Mouse (Mus musculus) liver, embryonic 12.5 days (tissue): ENCODE results near the gene Fthl17b. TPM values are rescaled to one million over a fixed set of nuclear protein-coding genes. Genes with fewer than 3 reads are reported as not detected.
"Not testable (repeated sequence)": the region's sequence is repeated elsewhere in the genome, so short reads cannot be mapped to it uniquely, and the experiment has no call there.

Source experiments
- ATAC-seq: fragments of 200-750 bp; cut with Nextera tagmentation; 2 replicates; pipeline ENCODE4 v1.8.0; 2017; ENCODE audit warnings: moderate number of reproducible peaks, mild to moderate bottlenecking, moderate library complexity
- H3K27ac ChIP-seq: fragments of 300-500 bp; sonication (generic); 2 replicates; pipeline ENCODE4 v1.5.1; 2016; ENCODE audit warnings: mild to moderate bottlenecking
- H3K27me3 ChIP-seq: fragments of 300-500 bp; sonication (generic); replicated peaks from 2 replicates; pipeline ENCODE4 v1.6.1; 2016; ENCODE audit warnings: mild to moderate bottlenecking, moderate library complexity
- H3K36me3 ChIP-seq: fragments of 300-500 bp; sonication (generic); 2 replicates; pipeline ENCODE4 v1.6.1; 2016; ENCODE audit warnings: mild to moderate bottlenecking, moderate library complexity
- H3K4me1 ChIP-seq: fragments of 300-500 bp; sonication (generic); 2 replicates; pipeline ENCODE4 v1.6.1; 2016
- H3K4me2 ChIP-seq: fragments of 300-500 bp; sonication (generic); 2 replicates; pipeline ENCODE4 v1.6.1; 2016; ENCODE audit warnings: mild to moderate bottlenecking, moderate library complexity
- H3K4me3 ChIP-seq: fragments of 300-500 bp; sonication (generic); 2 replicates; pipeline ENCODE4 v1.5.1; 2016; ENCODE audit warnings: mild to moderate bottlenecking, moderate library complexity
- H3K9ac ChIP-seq: fragments of 300-500 bp; sonication (generic); 2 replicates; pipeline ENCODE4 v1.6.1; 2016; ENCODE audit warnings: mild to moderate bottlenecking, moderate library complexity
- H3K9me3 ChIP-seq: fragments of 300-500 bp; sonication (generic); replicated peaks from 2 replicates; pipeline ENCODE4 v1.6.1; 2016; ENCODE audit warnings: mild to moderate bottlenecking, moderate library complexity
- WGBS: fragments of 180-500 bp; shearing (Covaris S2); methylation state at CpG from one replicate; pipeline ENCODE4 v1.1.7; 2016; ENCODE audit not compliant: insufficient replicate concordance; 5-methylcytosine and 5-hydroxymethylcytosine counted together
- polyA plus RNA-seq: library from polyadenylated mRNA; unstranded; fragments of >200 nt; fragmentation: Nextera tagmentation; extraction: Ambion mirVana; gene quantifications from 2 replicates; pipeline ENCODE4 v1.2.1, GENCODE M21; 2016

The Fthl17b gene
- polyA plus RNA-seq: not detected in 2 replicates

- not testable (repeated sequence) for H3K9ac ChIP-seq, H3K4me2 ChIP-seq, H3K36me3 ChIP-seq, ATAC-seq, H3K4me3 ChIP-seq, H3K27me3 ChIP-seq, H3K27ac ChIP-seq, H3K9me3 ChIP-seq, H3K4me1 ChIP-seq
- WGBS: 78% methylated on average over 4 of the region's 11 CpGs
Observed at GRCm38 (mm10) chrX:8962875-8963274, at the start of gene Fthl17b. Gene Fthl17b (minus strand): TSS chrX:8962975.

GRCm38 (mm10) chrX:8986655-8987054, 23.9 kb upstream of the Fthl17b start, which contains the start of gene Fthl17d:
Gene Fthl17d (minus strand): TSS chrX:8986755.
- H3K36me3 ChIP-seq, H3K27ac ChIP-seq, H3K9ac ChIP-seq, ATAC-seq, H3K27me3 ChIP-seq, H3K4me2 ChIP-seq, H3K4me3 ChIP-seq, H3K4me1 ChIP-seq, H3K9me3 ChIP-seq: not testable (repeated sequence)
- no CpG with 5 or more reads among the region's 9 CpGs for WGBS

GRCm38 (mm10) chrX:8976459-8976858, 13.7 kb upstream of the Fthl17b start, which contains the start of gene Fthl17c:
Gene Fthl17c (minus strand): TSS chrX:8976559.
- not testable (repeated sequence) for H3K4me2 ChIP-seq, H3K9ac ChIP-seq, ATAC-seq, H3K4me3 ChIP-seq, H3K36me3 ChIP-seq, H3K27me3 ChIP-seq, H3K4me1 ChIP-seq, H3K27ac ChIP-seq, H3K9me3 ChIP-seq
- no CpG with 5 or more reads among the region's 11 CpGs for WGBS

GRCm38 (mm10) chrX:8964618-8965017, 1.8 kb upstream of the Fthl17b start:
- not testable (repeated sequence) for H3K4me2 ChIP-seq, H3K4me1 ChIP-seq, H3K36me3 ChIP-seq, H3K9me3 ChIP-seq, H3K9ac ChIP-seq, H3K27me3 ChIP-seq, ATAC-seq, H3K4me3 ChIP-seq, H3K27ac ChIP-seq
- WGBS: 30% methylated on average over 4 of the region's 4 CpGs

- H3K4me1 ChIP-seq, H3K9me3 ChIP-seq, H3K36me3 ChIP-seq, H3K4me3 ChIP-seq, H3K27me3 ChIP-seq, H3K4me2 ChIP-seq, ATAC-seq, H3K9ac ChIP-seq, H3K27ac ChIP-seq: not testable (repeated sequence)
- WGBS: 12% methylated on average over 7 of the region's 7 CpGs
Observed at GRCm38 (mm10) chrX:8948130-8948805, 14.5 kb downstream of the Fthl17b start.

GRCm38 (mm10) chrX:8944041-8944440, 18.7 kb downstream of the Fthl17b start:
- ATAC-seq: no peak
- WGBS: 65% methylated on average over 8 of the region's 8 CpGs
- Histone ChIP-seq H3K27me3 (no peaks in the 10 kb centered on the region), H3K9ac (no peak overlapping the region), H3K4me2 (no peak overlapping the region), H3K4me3 (no peak overlapping the region), H3K9me3 (no peaks in the 10 kb centered on the region), H3K27ac (no peak overlapping the region), H3K36me3 (no peaks in the 10 kb centered on the region), H3K4me1 (no peaks in the 10 kb centered on the region)

GRCm38 (mm10) chrX:8927308-8927707, 35.5 kb downstream of the Fthl17b start:
- Histone ChIP-seq H3K4me2 (no peak overlapping the region), H3K27ac (no peak overlapping the region), H3K9ac (no peak overlapping the region), H3K4me1 (no peaks in the 10 kb centered on the region), H3K27me3 (no peaks in the 10 kb centered on the region), H3K36me3 (no peaks in the 10 kb centered on the region), H3K9me3 (no peaks in the 10 kb centered on the region), H3K4me3 (no peak overlapping the region)
- 32% methylated on average over 4 of the region's 4 CpGs for WGBS
- ATAC-seq: no peak

- Histone ChIP-seq H3K9me3 (no peaks in the 10 kb centered on the region), H3K9ac (no peak overlapping the region), H3K4me1 (no peaks in the 10 kb centered on the region), H3K27me3 (no peaks in the 10 kb centered on the region), H3K36me3 (no peaks in the 10 kb centered on the region), H3K4me3 (no peak overlapping the region), H3K27ac (no peak overlapping the region), H3K4me2 (no peak overlapping the region)
- no peak for ATAC-seq
- WGBS: 41% methylated on average over 9 of the region's 9 CpGs
Observed at GRCm38 (mm10) chrX:8921813-8922607, 40.8 kb downstream of the Fthl17b start.

GRCm38 (mm10) chrX:8921080-8921479, 41.7 kb downstream of the Fthl17b start:
- Histone ChIP-seq H3K9me3 (no peaks in the 10 kb centered on the region), H3K27me3 (no peaks in the 10 kb centered on the region), H3K36me3 (no peaks in the 10 kb centered on the region), H3K9ac (no peak overlapping the region), H3K4me3 (no peak overlapping the region), H3K4me1 (no peaks in the 10 kb centered on the region), H3K27ac (no peak overlapping the region), H3K4me2 (no peak overlapping the region)
- ATAC-seq: no peak
- 46% methylated on average over 4 of the region's 4 CpGs for WGBS

Other genes with a start within 250 kb of the Fthl17b start
- not detected in 2 replicates for gene Ssx9, start 214.5 kb downstream of the Fthl17b start, polyA plus RNA-seq
- not detected in 2 replicates for gene Ssxb5, start 159.3 kb downstream of the Fthl17b start, polyA plus RNA-seq
- not detected in 2 replicates for gene Gm6592, start 119.0 kb downstream of the Fthl17b start, polyA plus RNA-seq
- not detected in 2 replicates for gene Gm5751, start 88.7 kb downstream of the Fthl17b start, polyA plus RNA-seq
- 0.32 and 0.49 TPM in 2 replicates for gene B630019K06Rik, start 70.6 kb downstream of the Fthl17b start, polyA plus RNA-seq
- gene Fthl17c, start 13.6 kb upstream of the Fthl17b start, polyA plus RNA-seq: not detected in 2 replicates
- not detected in 2 replicates for gene Fthl17d, start 23.8 kb upstream of the Fthl17b start, polyA plus RNA-seq
- gene Fthl17e, start 70.5 kb upstream of the Fthl17b start, polyA plus RNA-seq: not detected in 2 replicates
- gene Fthl17f, start 100.0 kb upstream of the Fthl17b start, polyA plus RNA-seq: not detected in 2 replicates
- not detected in 2 replicates for gene 4930402K13Rik, start 141.6 kb upstream of the Fthl17b start, polyA plus RNA-seq
- gene Lancl3, start 236.9 kb upstream of the Fthl17b start, polyA plus RNA-seq: 0.23 and 0.52 TPM in 2 replicates